22 mouse cellular contexts compared by ENCODE assay signal in genomic region chr14:81255423-81255822, GRCm38 (mm10).
"Had no signal": no experiment of that assay in that cellular context is flagged by ENCODE, and none has a peak within 500 bp of the region (broad histone marks: within the 10 kb centered on the region; RNA-seq: fewer than 3 reads in every experiment).

No protein-coding gene starts in this region.

- H3K36me3 ChIP-seq: liver, embryonic 13.5 days; liver, embryonic 15.5 days; lung, embryonic 15.5 days; midbrain, embryonic 13.5 days; midbrain, embryonic 15.5 days; neural tube, embryonic 12.5 days had no signal

- DNase-seq: liver, embryonic 13.5 days; liver, postnatal 0 days; lung, adult 2 months; lung, postnatal 14 days; lung, postnatal 36 days; retina, postnatal 1 day; right cerebral cortex, adult 18-20 months; right cerebral cortex, postnatal 25 days; right cerebral cortex, postnatal 4 days; spleen, adult 18-20 months; thymus, adult 2 months; thymus, postnatal 25 days; thymus, postnatal 4 days had no signal

- H3K9me3 ChIP-seq: liver, embryonic 13.5 days; liver, embryonic 15.5 days; lung, embryonic 15.5 days; megakaryocyte, embryonic 14.5 days; midbrain, embryonic 13.5 days; midbrain, embryonic 15.5 days; neural tube, embryonic 12.5 days had no signal

- H3K4me2 ChIP-seq: liver, embryonic 13.5 days; liver, embryonic 15.5 days; lung, embryonic 15.5 days; midbrain, embryonic 11.5 days; midbrain, embryonic 13.5 days; midbrain, embryonic 15.5 days; neural tube, embryonic 12.5 days had no signal

- ATAC-seq: liver, postnatal 0 days; lung, postnatal 0 days; midbrain, embryonic 13.5 days; midbrain, embryonic 15.5 days had no signal

- H3K4me1 ChIP-seq: liver, embryonic 13.5 days; liver, embryonic 15.5 days; lung, embryonic 15.5 days; megakaryocyte, embryonic 14.5 days; midbrain, embryonic 13.5 days; midbrain, embryonic 15.5 days; neural tube, embryonic 12.5 days had no signal

- H3K4me3 ChIP-seq: liver, embryonic 13.5 days; liver, embryonic 15.5 days; lung, embryonic 15.5 days; megakaryocyte, embryonic 14.5 days; midbrain, embryonic 13.5 days; midbrain, embryonic 15.5 days; neural tube, embryonic 12.5 days had no signal

- H3K27me3 ChIP-seq: liver, embryonic 13.5 days; liver, embryonic 15.5 days; lung, embryonic 15.5 days; megakaryocyte, embryonic 14.5 days; midbrain, embryonic 13.5 days; midbrain, embryonic 15.5 days; neural tube, embryonic 12.5 days had no signal

- H3K27ac ChIP-seq: liver, embryonic 13.5 days; liver, embryonic 15.5 days; lung, embryonic 15.5 days; macrophage; midbrain, embryonic 13.5 days; midbrain, embryonic 15.5 days; neural tube, embryonic 12.5 days had no signal

- H3K9ac ChIP-seq: liver, embryonic 13.5 days; liver, embryonic 15.5 days; liver, postnatal 0 days; lung, embryonic 15.5 days; midbrain, embryonic 13.5 days; midbrain, embryonic 15.5 days; neural tube, embryonic 12.5 days had no signal
